Mouse (Mus musculus): ENCODE data around the gene Zscan22.
"Not testable (repeated sequence)": the region's sequence is repeated elsewhere in the genome, so short reads cannot be mapped to it uniquely, and the experiment has no call there.

The Zscan22 gene

GRCm38 (mm10) chr7:12927191-12927680 lies 29.6 kb downstream of the Zscan22 start, which contains the start of gene Rnf225:
Gene Rnf225, plus strand, starts transcription at chr7:12927416.
- no peak for DNase-seq (ENCODE audit: low read depth in 1 of 2, low spot score in 2 of 2)

GRCm38 (mm10) chr7:12927693-12928589 lies 30.3 kb downstream of the Zscan22 start:
- DNase-seq (ENCODE audit: low read depth in 1 of 2, low spot score in 2 of 2), result no peak

GRCm38 (mm10) chr7:12933615-12934140 lies 36.1 kb downstream of the Zscan22 start:
- no peak for DNase-seq (ENCODE audit: low read depth in 1 of 2, low spot score in 2 of 2)

GRCm38 (mm10) chr7:12934808-12935207 lies 37.2 kb downstream of the Zscan22 start:
- no peak for DNase-seq (ENCODE audit: low read depth in 1 of 2, low spot score in 2 of 2)

- not testable (repeated sequence) for DNase-seq (ENCODE audit: low read depth in 1 of 2, low spot score in 2 of 2)
Measured at GRCm38 (mm10) chr7:12937254-12937803, 39.7 kb downstream of the Zscan22 start.

GRCm38 (mm10) chr7:12940599-12940998 lies 43.0 kb downstream of the Zscan22 start:
- no peak for DNase-seq (ENCODE audit: low read depth in 1 of 2, low spot score in 2 of 2)

- DNase-seq (ENCODE audit: low read depth in 1 of 2, low spot score in 2 of 2), result no peak
Measured at GRCm38 (mm10) chr7:12943488-12943887, 45.9 kb downstream of the Zscan22 start.

GRCm38 (mm10) chr7:12949032-12949871 lies 51.6 kb downstream of the Zscan22 start:
- peak; percentile 91 to 93 for DNase-seq (ENCODE audit: low read depth in 1 of 2, low spot score in 2 of 2)

- DNase-seq (ENCODE audit: low read depth in 1 of 2, low spot score in 2 of 2), result no peak
Measured at GRCm38 (mm10) chr7:12949872-12950229, 52.2 kb downstream of the Zscan22 start.

- no peak for DNase-seq (ENCODE audit: low read depth in 1 of 2, low spot score in 2 of 2)
Measured at GRCm38 (mm10) chr7:12954896-12955295, 57.3 kb downstream of the Zscan22 start.

- no peak for DNase-seq (ENCODE audit: low read depth in 1 of 2, low spot score in 2 of 2)
Measured at GRCm38 (mm10) chr7:12957511-12957910, 59.9 kb downstream of the Zscan22 start.
